Mouse (Mus musculus): ENCODE data around the gene Tgm2.

GRCm38 (mm10) chr2:158144750-158145527, 1.3 kb downstream of the Tgm2 start:
- TF ChIP-seq CTCF (IDR thresholded peaks at IDR 0.05; ENCODE audit: insufficient read depth, low read length) (no peak), POLR2A (IDR thresholded peaks at IDR 0.05; ENCODE audit: borderline replicate concordance, extremely low read depth, low read depth, low read length) (no peak)

Data from lung, adult 2 months (tissue).